Mouse (Mus musculus) cerebellum, adult 2 months (tissue): ENCODE measurements around the gene Pde8a. TPM values are rescaled to one million over a fixed set of nuclear protein-coding genes. Genes with fewer than 3 reads are reported as not detected.
A peak's percentile ranks its signal among the peaks of the same experiment; 100 is the strongest.

Experiments
- DNase-seq, 2 experiments: peaks; one replicate each; pipeline ENCODE4 v3.0.0; 2021
- H3K27ac ChIP-seq: fragments of 200-500 bp; 2 replicates; pipeline ENCODE4 v1.5.1; 2012; ENCODE audit warnings: low read length, control low read depth, inconsistent platforms; ENCODE audit not compliant: insufficient read depth
- H3K27me3 ChIP-seq: fragments of 200-500 bp; 2 replicates; pipeline ENCODE4 v1.6.1; 2012; ENCODE audit warnings: inconsistent platforms, mild to moderate bottlenecking, low read length, moderate library complexity; ENCODE audit not compliant: control insufficient read depth, insufficient read depth
- H3K4me1 ChIP-seq: fragments of 200-500 bp; 2 replicates; pipeline ENCODE4 v1.6.1; 2011; ENCODE audit warnings: low read length; ENCODE audit not compliant: control insufficient read depth, insufficient read depth
- H3K4me3 ChIP-seq: fragments of 200-500 bp; replicated peaks from 2 replicates; pipeline ENCODE3; 2011; ENCODE audit warnings: mild to moderate bottlenecking, low read depth, low read length, control low read depth; ENCODE audit not compliant: insufficient read depth
- CTCF ChIP-seq: fragments of 200-500 bp; IDR thresholded peaks from 2 replicates; pipeline ENCODE4 v1.5.1; 2011; ENCODE audit warnings: low read depth, mild to moderate bottlenecking, control low read depth, low read length, moderate library complexity, borderline replicate concordance; ENCODE audit not compliant: insufficient read depth
- POLR2A ChIP-seq: fragments of 200-500 bp; IDR thresholded peaks from 2 replicates; pipeline ENCODE4 v1.6.1; 2011; ENCODE audit warnings: low read length, control low read depth, borderline replicate concordance; ENCODE audit not compliant: insufficient read depth
- WGBS: fragments of 180-500 bp; shearing (Covaris S2); methylation state at CpG from one replicate; pipeline ENCODE4 v1.1.7; 2018; 5-methylcytosine and 5-hydroxymethylcytosine counted together
- polyA plus RNA-seq: library from polyadenylated mRNA; depleted of rRNA; stranded (reverse); fragments of >200 nt; gene quantifications from 2 replicates; pipeline ENCODE4 v1.2.3, GENCODE M21; 2012; rRNA removed

Pde8a gene
- polyA plus RNA-seq, 1 experiment, result 21.8 TPM

DNA sequence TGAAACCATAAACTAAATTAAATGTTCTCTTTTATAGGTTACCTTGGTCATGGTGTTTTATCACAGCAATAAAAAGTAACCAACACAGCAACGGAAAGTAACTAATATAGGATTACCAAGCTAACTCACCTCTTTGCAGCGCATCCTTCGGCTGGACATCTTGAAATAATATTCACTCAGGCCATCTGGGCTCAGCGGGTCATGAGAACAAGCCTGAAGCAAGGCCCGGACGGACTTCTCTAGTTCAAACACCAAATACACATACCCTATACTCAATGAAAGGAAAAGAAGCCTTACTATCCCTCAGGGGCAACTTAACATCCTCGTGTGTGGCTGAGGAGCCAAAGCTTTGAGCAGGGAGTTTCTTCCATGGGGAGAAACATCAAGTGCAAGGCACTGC lies 142.3 kb downstream of the Pde8a start:
- Histone ChIP-seq H3K4me3 (no peak overlapping the region), H3K4me1 (no peaks in the 10 kb centered on the region), H3K27ac (no peak overlapping the region), H3K27me3 (no peaks in the 10 kb centered on the region)
- WGBS, result 81% methylated on average over 7 of the region's 7 CpGs
- TF ChIP-seq CTCF (no peak), POLR2A (no peak)
- DNase-seq, result no peak

DNA sequence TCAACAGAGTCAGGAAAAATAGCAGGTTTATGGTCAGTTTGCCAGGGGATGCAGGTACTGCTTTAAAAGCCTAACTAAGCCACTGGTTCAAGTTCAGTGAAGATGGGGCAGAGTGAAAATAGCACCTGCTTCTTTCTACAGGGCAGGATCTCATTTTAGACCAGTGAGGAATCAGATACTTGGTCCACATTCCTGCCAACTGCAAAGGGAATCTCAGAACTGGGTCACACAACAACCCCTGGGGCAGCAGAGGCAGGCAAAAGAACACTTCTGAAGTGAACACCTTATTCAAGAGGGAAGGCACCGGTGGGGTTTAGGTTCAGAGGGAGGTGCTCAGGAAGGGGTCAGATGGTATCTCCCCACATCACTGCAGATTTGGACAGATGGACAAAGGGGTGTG lies 143.0 kb downstream of the Pde8a start:
- Histone ChIP-seq H3K4me1 (no peaks in the 10 kb centered on the region), H3K4me3 (no peak overlapping the region), H3K27ac (no peak overlapping the region), H3K27me3 (no peaks in the 10 kb centered on the region)
- peak in 1 of 2 experiments; percentile 29 for DNase-seq
- WGBS, result 88% methylated on average over 1 of the region's 1 CpGs
- TF ChIP-seq POLR2A (no peak), CTCF (no peak)

DNA sequence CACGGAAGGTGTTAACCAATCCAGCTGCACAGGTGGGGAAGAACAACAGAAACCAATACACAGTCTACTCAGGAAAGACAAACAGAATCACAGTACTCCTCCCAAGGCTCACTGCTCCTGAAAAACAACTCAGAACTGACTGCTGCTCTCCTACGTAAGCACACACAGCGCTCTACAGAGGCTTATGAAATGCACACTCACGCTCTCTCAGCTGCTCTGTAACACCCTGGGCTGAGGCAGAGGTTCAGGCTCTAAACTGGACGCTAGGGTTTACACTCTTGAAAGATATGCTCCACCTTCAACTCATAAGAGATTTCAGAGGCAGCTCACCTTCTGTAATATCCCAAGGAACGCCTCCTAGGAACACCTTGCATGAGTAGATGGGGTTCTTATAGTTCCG lies 143.6 kb downstream of the Pde8a start:
- no peaks in the 10 kb centered on the region for H3K4me1 ChIP-seq
- no peak overlapping the region for H3K27ac ChIP-seq
- TF ChIP-seq CTCF (no peak), POLR2A (no peak)
- H3K27me3 ChIP-seq, result no peaks in the 10 kb centered on the region
- H3K4me3 ChIP-seq, result no peak overlapping the region
- no peak for DNase-seq
- WGBS, result 78% methylated on average over 7 of the region's 7 CpGs

DNA sequence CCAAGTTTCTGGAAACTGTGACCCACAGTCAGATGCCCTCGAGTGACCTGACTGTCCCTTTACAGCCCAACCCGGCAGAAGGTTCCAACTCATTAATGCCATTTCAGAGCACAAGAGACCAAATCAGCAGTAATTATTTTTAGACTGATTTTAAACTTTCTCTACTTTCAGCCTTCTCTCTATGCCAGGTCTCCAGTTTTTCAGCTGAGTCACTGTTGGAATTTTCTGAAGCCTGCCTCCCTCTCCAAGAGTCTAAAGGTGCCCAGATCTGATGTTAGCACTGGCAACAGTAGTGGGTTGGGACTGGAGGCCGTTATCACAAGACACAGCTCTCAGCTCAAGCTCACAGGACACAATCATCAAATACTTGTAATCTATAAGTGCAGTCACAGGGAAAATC lies 154.6 kb downstream of the Pde8a start:
- Histone ChIP-seq H3K4me1 (no peaks in the 10 kb centered on the region), H3K4me3 (no peak overlapping the region), H3K27ac (no peak overlapping the region), H3K27me3 (no peaks in the 10 kb centered on the region)
- TF ChIP-seq CTCF (no peak), POLR2A (no peak)
- no peak for DNase-seq
- 56% methylated on average over 3 of the region's 3 CpGs for WGBS

DNA sequence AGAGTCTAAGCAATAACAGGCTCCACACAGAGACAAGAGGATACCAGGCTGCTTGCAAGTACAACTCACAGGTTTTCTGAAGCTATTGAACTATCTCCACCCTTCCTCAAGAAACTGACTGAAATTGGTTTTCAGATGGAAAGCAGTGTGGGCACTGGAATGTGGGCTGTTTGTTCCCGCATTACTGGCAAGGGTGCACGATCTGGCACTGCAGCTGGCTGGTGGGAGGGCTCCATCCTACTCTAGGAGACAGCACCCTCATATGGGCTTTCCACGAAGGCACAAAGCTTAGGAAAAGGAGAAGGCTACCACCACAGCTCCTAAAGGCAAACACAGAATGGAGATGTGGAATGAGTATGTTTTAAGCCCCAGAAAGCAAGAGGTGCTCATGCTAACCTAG lies 156.3 kb downstream of the Pde8a start:
- H3K4me1 ChIP-seq, result no peaks in the 10 kb centered on the region
- no peak for DNase-seq
- H3K27me3 ChIP-seq, result no peaks in the 10 kb centered on the region
- H3K4me3 ChIP-seq, result no peak overlapping the region
- WGBS, result 46% methylated on average over 3 of the region's 3 CpGs
- TF ChIP-seq POLR2A (no peak), CTCF (no peak)
- H3K27ac ChIP-seq, result no peak overlapping the region

DNA sequence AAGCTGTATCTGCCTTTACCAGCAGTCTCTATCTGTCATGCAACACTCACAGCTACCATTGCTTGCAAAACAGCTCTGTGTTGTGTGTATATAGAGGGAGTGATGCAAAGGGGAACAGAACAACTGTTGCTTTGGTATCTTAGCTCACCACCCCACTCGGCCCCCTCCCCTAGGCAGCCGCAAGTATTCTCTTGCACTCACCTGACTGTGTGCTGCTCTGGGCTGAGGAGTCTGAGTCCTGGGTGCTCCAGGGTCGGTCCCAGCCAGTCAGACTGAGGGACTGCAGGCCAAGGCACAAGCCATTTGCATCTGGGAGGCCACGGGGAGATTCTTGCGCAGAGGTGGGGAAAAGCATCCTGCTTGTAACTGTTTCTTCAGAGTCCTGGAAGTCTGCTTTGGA lies 158.4 kb downstream of the Pde8a start:
- H3K4me3 ChIP-seq, result no peak overlapping the region
- no peaks in the 10 kb centered on the region for H3K27me3 ChIP-seq
- no peak overlapping the region; the same call in 1 of the 2 replicates for H3K27ac ChIP-seq
- no peak for DNase-seq
- no peaks in the 10 kb centered on the region for H3K4me1 ChIP-seq
- 43% methylated on average over 5 of the region's 5 CpGs for WGBS
- TF ChIP-seq CTCF, result no peak

DNA sequence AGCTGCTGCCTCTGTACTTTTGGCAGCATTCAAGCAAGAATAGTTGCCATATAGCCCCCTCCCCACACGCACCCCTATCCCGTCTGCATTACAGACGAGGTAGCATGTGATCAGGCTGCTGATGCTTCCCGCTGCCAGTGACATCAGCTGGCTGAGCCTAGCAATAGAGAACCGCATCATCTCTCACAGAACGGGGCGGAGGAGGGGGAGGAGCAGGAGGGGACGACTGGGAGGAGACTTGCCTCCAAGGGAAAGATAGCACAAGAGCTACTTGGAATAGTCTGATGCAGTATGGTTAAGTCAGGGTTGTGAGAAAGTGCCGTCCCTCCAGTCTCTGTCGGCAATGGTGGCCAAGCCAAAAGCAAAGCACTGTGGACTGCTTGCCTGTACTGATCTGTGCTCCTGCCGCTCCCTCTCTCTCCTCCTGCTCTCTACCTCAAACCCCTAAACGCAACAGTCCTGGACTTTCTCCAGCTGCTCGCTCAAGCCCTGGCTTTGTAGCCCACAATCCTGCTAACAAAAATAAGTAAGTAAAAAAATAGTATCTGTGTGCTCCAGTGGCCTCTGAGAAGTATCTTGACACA lies 159.0 kb downstream of the Pde8a start:
- Histone ChIP-seq H3K4me1 (no peaks in the 10 kb centered on the region), H3K4me3 (peak overlapping the region; percentile 41), H3K27me3 (no peaks in the 10 kb centered on the region), H3K27ac (no peak overlapping the region)
- peak; percentile 40 to 45 for DNase-seq
- 3% methylated on average over 13 of the region's 13 CpGs for WGBS
- TF ChIP-seq POLR2A (no peak), CTCF (no peak)

DNA sequence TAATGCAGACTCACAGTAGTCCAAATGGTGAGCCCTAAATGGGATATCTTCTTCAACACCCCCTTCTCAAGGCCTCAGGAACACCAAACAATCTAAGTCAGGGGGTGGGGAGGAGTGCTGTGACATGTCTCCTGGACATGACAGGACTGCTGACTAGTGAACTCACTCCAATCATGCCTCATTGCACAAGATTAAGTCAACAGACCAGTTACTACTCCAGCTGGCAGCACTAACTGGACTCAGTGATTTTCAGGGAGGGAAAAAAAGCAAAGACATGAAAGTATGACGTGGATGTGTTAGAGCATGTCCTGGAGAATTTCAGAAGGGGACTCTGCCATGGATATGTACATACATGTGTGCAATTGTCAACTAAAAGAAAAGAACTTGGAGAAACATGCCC lies 166.0 kb downstream of the Pde8a start:
- no peak for TF ChIP-seq POLR2A
- TF ChIP-seq CTCF, result no peak
- Histone ChIP-seq H3K27me3 (no peaks in the 10 kb centered on the region), H3K4me1 (no peaks in the 10 kb centered on the region), H3K4me3 (no peak overlapping the region), H3K27ac (no peak overlapping the region)
- WGBS, result 33% methylated on average over 1 of the region's 1 CpGs
- no peak for DNase-seq

Other genes with a start within 250 kb of the Pde8a start
- gene Zfp592, start 219.9 kb upstream of the Pde8a start, polyA plus RNA-seq, result 17.3 and 19.9 TPM in 2 replicates
- 0.15 and 0.17 TPM in 2 replicates for gene Alpk3, start 156.0 kb upstream of the Pde8a start, polyA plus RNA-seq
- gene Slc28a1, start 98.8 kb upstream of the Pde8a start, polyA plus RNA-seq, result 0.06 and 0.07 TPM in 2 replicates
- gene Rps17, start 131.7 kb downstream of the Pde8a start, polyA plus RNA-seq, result 775 and 784 TPM in 2 replicates
- 84.0 and 89.6 TPM in 2 replicates for gene Cpeb1, start 241.9 kb downstream of the Pde8a start, polyA plus RNA-seq